Mouse (Mus musculus): Measurements from ENCODE around the gene Poc1b.

- TF ChIP-seq CTCF (IDR thresholded peaks at IDR 0.05; ENCODE audit: borderline replicate concordance, control insufficient read depth, extremely low read depth, insufficient read depth, low read length, poor library complexity), result no peak
- no peak for TF ChIP-seq POLR2A (IDR thresholded peaks at IDR 0.05; ENCODE audit: control insufficient read depth, extremely low read depth, insufficient read depth, low read length, poor library complexity)
Observed at GRCm38 (mm10) chr10:99197607-99198305, 90.9 kb downstream of the Poc1b start.

All from thymus, adult 2 months (tissue).